Mouse (Mus musculus) embryonic facial prominence, embryonic 12.5 days (tissue): ENCODE measurements at regions not wholly inside any gene's neighbourhood (a gene's known extent, or its start where the extent isn't known, plus 50 kb on each side); places are given as distances from the start of the nearest gene placed in this dataset.

Source experiments
- ATAC-seq: fragments of 200-750 bp; cut with Nextera tagmentation; 2 replicates; pipeline ENCODE4 v1.8.0; 2017; ENCODE audit not compliant: insufficient number of reproducible peaks, insufficient read depth, low FRiP score, low TSS enrichment
- H3K27ac ChIP-seq: fragments of 300-500 bp; sonication (generic); 2 replicates; pipeline ENCODE4 v1.5.1; 2016; ENCODE audit warnings: mild to moderate bottlenecking
- H3K27me3 ChIP-seq: fragments of 300-500 bp; sonication (generic); 2 replicates; pipeline ENCODE4 v1.6.1; 2016; ENCODE audit warnings: mild to moderate bottlenecking, moderate library complexity
- H3K36me3 ChIP-seq: fragments of 300-500 bp; sonication (generic); 2 replicates; pipeline ENCODE4 v1.6.1; 2016; ENCODE audit warnings: mild to moderate bottlenecking
- H3K4me1 ChIP-seq: fragments of 300-500 bp; sonication (generic); 2 replicates; pipeline ENCODE4 v1.6.1; 2016
- H3K4me2 ChIP-seq: fragments of 300-500 bp; sonication (generic); replicated peaks from 2 replicates; pipeline ENCODE4 v1.6.1; 2016; ENCODE audit warnings: mild to moderate bottlenecking, moderate library complexity
- H3K4me3 ChIP-seq: fragments of 300-500 bp; sonication (generic); 2 replicates; pipeline ENCODE4 v1.5.1; 2016; ENCODE audit warnings: mild to moderate bottlenecking
- H3K9ac ChIP-seq: fragments of 300-500 bp; sonication (generic); 2 replicates; pipeline ENCODE4 v1.6.1; 2016; ENCODE audit warnings: mild to moderate bottlenecking, moderate library complexity
- H3K9me3 ChIP-seq: fragments of 300-500 bp; sonication (generic); 2 replicates; pipeline ENCODE4 v1.6.1; 2016; ENCODE audit warnings: mild to moderate bottlenecking, moderate library complexity
- WGBS: fragments of 180-500 bp; shearing (Covaris S2); methylation state at CpG from one replicate; pipeline ENCODE4 v1.1.7; 2016; 5-methylcytosine and 5-hydroxymethylcytosine counted together

- Histone ChIP-seq H3K27ac (no peak overlapping the region), H3K4me2 (no peak overlapping the region), H3K36me3 (no peaks in the 10 kb centered on the region), H3K9me3 (no peaks in the 10 kb centered on the region), H3K27me3 (no peaks in the 10 kb centered on the region), H3K4me3 (no peak overlapping the region), H3K9ac (no peak overlapping the region), H3K4me1 (no peaks in the 10 kb centered on the region)
- WGBS, result 58% methylated on average over 8 of the region's 8 CpGs
- no peak for ATAC-seq
These were observed 56.3 kb upstream of the Frg1 start for GRCm38 (mm10) chr8:41472992-41473699.

DNA sequence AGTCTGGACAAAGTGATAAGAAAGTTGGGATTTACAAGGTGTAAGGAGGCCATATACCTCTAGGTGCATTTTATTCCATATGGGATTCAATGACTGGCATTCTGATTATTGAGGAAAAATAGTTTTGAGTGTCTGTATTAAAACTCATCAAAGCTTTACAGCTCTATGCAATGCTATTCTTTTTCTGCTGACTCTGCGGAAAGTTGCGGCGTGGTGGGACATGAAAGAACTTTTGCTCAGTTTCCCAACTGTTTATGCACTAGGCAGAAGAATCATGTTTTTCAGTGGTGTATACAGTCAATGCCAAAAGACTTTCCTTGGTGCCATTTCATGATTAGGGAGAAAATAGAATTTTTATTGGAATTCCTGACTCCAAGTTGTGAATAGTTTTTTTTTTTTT is 55.4 kb upstream of the Frg1 start:
- WGBS, result 100% methylated on average over 3 of the region's 3 CpGs
- ATAC-seq, result no peak
- no peaks in the 10 kb centered on the region for H3K27me3 ChIP-seq

More for the DNA sequence above, 55.4 kb upstream of the Frg1 start:
- Histone ChIP-seq H3K4me3 (no peak overlapping the region), H3K9ac (no peak overlapping the region), H3K9me3 (no peaks in the 10 kb centered on the region), H3K36me3 (no peaks in the 10 kb centered on the region), H3K4me1 (no peaks in the 10 kb centered on the region), H3K4me2 (no peak overlapping the region), H3K27ac (no peak overlapping the region)
